Mouse (Mus musculus) B cell, adult 2 months (primary cell): Measurements from ENCODE around the gene Atg4a.

Experiments used
- DNase-seq, 2 experiments: peaks; one replicate each; pipeline ENCODE4 v3.0.0; 2022

Gene Atg4a

DNA sequence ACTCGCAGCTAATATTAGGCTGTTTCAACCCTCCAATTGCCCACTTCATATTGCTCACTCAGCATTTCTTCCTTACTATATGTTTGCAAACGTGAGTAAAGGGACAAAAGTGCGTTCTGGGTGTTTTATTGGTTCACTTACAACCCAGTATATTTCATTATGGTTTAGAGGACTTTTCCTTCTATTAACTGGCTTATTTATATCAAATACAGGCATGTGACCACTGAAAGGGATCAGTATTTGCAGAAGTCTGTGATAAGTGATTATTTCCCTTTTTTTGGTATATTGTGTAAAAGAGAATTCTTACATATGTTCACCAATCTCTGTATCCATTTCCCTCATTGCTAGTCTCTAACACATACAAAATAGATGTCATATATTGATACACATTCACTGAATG is 203.7 kb downstream of the Atg4a start:
- DNase-seq: no peak

DNA sequence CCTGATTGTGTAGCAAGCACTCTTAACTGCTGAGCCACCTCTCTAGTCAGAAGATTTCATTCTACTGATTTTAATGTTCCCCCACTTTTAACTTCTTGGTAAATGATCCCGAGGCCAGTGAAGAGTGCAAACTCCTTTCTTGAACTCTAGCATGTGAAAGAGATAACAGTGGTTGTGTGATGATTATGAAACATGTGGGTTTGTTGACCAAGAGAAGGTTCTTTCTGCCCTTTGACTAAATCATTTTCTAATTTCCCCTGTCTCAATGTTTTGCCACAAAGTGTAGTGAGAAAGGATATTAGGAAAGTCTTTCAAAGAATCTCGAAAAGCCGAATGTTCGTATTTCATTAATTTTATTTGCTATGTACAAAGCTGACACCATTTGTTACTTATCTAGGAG is 208.4 kb downstream of the Atg4a start:
- DNase-seq: no peak

DNA sequence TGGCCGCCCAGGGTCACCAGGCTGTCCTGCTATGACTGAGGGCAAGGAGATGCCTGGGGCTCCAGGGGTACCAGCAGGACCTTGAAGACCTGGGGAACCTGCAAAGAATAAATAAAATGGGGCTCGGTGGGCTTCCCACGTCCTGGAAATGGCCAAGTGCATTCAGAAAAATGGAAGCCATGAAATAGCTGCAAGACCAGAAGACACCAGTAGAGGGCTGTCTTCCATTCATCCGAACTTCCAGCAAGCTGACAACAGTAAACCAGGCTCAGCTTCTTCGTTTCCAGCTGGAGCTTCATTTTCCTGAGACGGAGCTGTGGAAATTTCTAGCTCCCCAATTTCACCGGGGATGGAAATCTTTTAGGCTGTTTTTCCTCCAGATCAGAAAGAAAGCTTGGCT is 218.6 kb downstream of the Atg4a start:
- DNase-seq: no peak

- no peak for DNase-seq
Measured at GRCm38 (mm10) chrX:141195036-141195435, 238.3 kb downstream of the Atg4a start.

- no peak for DNase-seq
Measured at GRCm38 (mm10) chrX:141198993-141199392, 242.3 kb downstream of the Atg4a start.

DNA sequence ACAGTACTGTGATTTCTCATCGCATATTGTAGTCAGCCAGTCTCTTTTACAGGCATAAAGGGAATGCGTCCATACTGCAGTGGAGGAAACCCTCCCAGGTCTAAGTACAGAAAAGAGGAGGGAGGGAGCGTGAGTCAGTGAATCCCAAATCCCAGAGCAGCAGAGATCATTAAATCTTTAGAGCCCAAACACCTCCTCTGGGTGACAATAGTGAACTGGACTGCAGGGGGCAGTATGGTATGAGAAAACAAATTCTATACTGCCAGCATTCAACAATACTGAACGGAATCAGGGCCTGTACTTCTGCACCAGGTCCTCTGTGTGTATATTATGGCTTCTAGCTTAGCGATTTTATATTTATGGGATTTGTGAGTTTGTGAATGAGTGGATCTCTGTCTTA is 256.1 kb downstream of the Atg4a start:
- no peak for DNase-seq
